Mouse (Mus musculus) erythroid progenitor cell, adult 5-6 weeks (primary cell): ENCODE data around the gene Tmem177. TPM values are rescaled to one million over a fixed set of nuclear protein-coding genes. Genes with fewer than 3 reads are reported as not detected.

Experiments used
- ATAC-seq: replicated peaks from 2 replicates; pipeline ENCODE4 v1.8.0; 2016; ENCODE audit warnings: moderate number of reproducible peaks, mild to moderate bottlenecking, moderate TSS enrichment, inconsistent platforms; ENCODE audit not compliant: poor library complexity, low FRiP score, severe bottlenecking
- total RNA-seq, 2 experiments: library from RNA; stranded (forward) in 1 of 2; stranded (reverse) in 1 of 2; fragments of 150-400 nt in 1 of 2; fragments of 186-747, 209-891 nt in 1 of 2; gene quantifications; 2 replicates each; pipeline versions ENCODE4 v1.2.3 to v1.2.4; 2015 to 2017; ENCODE audit warnings: low replicate concordance in 2 of 2

Tmem177 gene
- 1.3 and 2.9 TPM in 2 replicates for total RNA-seq (2015; ENCODE audit: low replicate concordance)
- total RNA-seq (2017; ENCODE audit: low replicate concordance): 0.53 and 2.7 TPM in 2 replicates

DNA sequence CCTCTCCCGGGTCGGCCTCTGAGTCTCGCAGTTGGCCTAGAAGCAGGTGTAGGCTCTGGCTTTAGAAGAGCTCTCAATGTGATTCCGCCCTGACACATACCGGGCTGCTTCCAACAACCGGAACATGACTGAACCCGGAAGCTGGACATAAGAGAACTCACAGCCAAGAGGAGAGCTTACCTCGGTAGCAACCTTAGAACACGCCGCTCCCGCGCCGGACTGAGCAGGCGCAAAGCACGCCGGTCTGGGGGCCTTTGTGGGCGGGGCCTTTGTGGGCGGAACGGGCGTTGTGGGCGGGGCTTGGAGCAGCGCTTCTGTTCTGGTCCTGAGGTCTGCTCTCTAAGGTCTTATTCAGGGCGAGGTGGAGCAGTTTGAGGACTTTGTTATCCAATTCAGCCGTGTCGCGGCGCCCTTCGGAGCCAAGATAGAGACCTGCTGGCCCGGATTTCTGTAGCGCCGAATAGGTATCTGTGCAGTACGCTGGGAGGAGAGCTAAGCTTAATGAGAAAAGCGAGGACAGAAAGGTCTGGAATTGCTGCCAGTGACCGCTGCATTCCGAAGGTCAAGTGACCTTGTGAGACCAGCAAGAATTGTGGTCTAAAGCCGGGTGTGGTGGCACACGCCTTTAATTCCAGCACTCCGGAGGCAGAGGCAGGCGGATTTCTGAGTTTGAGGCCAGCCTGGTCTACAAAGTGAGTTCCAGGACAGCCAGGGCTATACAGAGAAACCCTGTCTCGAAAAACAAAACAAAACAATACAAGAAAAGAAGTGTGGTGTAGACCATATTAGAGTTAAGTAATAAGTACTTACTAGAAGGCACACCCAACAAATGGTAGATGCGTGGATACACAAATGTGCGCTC lies at the start of gene Tmem177:
TSS of gene Tmem177 (minus strand) at position 256 of the 862 bp plus-strand sequence.
- peak; percentile 96 for ATAC-seq

DNA sequence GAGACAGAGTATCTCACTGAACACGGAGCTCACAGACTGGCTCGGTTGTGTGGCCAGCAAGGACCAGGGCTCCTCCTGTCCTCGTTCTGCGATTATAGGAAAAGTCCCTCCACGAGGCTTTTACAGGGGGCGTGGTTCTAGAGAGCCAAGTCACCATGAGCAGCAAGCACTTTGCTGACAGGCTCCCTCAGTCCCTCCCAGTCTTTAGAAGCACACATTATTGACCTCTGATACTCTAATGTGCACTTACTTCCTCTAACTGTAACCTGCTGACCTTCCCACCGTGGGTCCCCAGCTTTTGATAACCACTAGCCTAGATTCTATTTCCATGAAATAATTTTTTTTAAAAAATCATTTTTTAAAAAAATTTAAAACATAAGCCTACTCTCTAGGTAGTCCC lies 46.9 kb upstream of the Tmem177 start:
- ATAC-seq: no peak

DNA sequence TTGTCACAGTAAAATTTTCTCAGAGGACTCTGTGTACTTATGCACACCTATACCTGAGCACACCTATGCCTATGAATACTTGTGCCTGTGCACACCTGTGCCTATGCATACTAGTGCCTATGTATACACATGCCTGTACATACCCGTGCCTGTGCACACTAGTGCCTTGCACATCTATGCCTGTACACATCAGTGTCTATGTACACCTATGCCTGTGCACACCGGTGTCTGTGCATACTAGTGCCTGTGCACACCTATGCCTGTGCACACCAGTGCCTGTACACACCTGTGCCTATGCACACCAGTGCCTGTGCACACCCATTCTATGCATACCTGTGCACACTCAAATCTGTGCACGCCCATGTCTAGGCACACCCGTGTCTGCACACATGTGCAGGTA lies 46.5 kb upstream of the Tmem177 start:
- ATAC-seq: no peak

DNA sequence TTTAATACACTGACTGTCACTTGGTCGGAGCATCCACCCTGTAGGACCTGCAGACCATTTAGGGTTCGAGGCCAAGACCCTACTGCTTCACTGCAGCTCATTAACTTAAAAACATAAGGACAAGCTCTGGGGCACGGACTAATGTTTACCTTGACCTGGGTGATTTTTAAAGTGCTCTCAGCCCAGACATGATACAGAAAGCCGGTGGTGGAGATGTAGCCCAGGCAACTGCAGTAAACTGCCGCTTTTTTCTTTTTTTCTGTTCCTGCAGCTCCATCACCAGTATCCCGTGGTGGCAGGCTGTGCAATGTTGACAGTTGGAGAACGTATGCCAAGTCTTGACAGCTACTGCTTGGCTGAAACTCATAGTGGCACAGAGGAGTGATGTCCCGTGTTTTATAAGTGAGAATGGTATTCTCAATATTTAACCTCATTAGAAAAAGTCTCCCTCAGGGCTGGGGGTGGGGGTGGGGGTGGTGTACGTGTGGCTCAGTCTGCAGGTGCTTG lies 44.8 kb upstream of the Tmem177 start:
- no peak for ATAC-seq

DNA sequence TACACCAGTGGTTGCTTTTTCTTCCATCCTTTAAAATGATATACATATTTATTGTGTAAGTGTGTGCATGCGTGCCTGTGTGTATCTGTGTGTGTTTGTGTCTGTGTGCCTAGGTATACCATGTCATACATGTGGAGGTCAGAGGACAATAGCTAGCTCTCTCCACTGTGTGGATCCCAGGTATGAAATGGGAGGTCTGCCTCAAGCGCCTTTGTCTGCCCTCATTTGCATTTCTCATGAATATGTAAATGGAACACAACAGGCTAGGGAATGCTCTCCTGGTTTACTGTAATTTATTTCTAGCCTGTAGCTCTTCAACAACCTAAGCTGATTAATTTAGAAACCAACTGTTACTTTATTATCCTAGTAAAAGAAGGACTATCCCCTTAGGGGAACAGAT lies 41.7 kb upstream of the Tmem177 start:
- no peak for ATAC-seq

DNA sequence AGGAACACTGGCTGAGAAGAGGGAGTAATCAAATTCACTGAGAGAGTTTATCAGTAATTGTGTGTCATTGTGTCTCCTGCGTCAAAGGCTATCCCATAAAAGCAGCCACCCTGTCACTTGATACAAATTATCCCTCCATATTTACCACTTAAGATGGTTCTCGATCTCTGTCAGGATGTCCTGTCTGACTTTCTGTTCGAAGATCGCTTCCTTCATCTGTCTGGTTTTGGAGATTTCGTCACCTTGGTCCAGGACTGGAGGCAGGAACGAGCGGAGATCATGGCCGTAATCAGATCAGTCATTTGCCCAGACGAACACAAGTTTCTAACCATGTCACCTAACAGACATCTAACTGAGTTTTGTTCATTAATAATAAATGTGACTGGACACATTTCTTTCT lies 40.4 kb upstream of the Tmem177 start:
- ATAC-seq: no peak

DNA sequence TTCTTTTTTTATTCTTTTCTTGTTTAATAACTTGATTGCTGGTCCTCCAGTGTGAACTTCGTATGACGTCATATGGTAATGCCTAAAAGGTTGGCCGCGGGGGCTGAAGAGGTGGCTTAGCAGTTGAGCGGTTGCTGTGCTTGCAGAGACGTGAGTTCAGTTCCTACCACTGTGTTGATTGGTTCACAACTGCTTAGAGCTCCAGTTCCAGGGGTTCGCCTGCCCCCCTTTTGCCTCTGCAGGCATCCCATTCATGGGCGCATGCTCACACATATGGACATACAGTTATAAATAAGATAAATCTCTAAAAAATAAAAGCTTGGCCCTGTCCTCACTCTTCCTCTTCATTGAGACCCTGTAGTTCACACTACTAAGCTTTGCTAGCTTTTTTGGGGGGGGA lies 37.1 kb upstream of the Tmem177 start:
- no peak for ATAC-seq

DNA sequence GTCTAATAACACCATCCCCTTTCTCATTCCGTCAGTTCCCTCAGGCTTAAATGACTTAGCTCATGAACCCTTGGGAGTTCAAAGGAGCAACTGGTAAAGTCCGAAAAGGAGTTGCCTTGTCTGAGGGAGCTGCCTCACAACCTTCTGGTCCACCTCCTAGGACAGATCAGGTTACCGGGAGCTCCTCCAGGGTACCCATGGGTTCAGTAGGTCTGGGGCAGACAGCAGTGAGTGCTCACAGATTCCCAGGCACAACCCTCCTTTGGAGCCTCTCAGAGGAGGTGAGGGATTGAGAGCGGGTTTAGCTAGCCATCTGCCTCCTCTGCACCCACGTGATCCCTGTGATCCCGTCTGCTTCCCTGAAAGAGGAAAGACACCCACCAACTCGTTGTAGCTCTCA lies 23.9 kb upstream of the Tmem177 start:
- no peak for ATAC-seq

DNA sequence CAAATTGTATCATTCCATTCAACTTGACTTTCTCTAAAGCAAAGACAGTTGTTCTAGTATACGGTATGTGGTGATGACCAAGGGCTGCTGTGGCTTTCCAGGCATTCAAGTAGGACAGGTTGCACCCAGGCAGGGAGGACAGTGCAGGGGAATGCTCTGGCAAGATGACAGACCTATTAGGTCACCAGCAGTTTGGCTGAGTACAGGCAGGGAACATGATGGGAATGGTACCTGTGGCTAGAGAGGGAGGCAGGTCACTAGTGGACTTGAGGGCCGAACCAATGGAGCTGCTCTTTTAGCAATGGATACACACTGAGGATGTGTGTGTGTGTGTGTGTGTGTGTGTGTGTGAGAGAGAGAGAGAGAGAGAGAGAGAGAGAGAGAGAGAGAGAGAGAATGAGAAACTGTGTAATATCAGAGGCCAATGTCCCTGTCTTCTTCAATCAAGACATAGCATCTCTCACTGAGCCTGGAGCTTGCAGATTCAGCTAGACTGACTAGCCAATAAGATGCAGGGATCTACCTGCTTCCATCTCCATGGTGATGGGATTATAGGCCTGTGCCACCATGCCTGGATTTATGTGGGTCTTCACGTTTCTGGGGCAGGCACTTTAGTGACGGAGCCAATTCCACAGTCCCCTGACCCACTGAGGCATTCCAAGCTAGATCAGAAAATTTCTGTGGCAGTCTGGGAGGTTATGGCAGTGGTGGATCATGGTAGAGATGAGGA lies 18.6 kb upstream of the Tmem177 start:
- ATAC-seq: no peak

DNA sequence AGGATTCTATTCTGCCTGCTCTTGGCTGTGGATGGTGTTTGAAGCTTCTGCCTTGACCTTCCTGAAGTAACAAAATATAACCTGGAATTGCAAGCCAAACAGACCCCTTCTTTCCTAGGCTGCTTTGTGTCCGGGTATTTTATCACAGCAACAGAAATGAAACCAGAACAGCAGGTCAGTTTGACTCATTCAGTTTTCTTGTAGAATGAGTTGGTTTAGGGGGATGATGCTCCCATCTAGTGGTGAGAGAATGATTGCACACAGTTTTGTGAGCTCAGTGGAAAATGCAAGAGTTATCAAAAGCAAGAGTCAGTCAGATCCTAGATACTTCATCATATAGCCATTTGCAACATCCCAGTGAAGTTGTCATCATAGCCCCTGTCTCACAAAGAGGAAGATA lies 16.7 kb upstream of the Tmem177 start:
- no peak for ATAC-seq

DNA sequence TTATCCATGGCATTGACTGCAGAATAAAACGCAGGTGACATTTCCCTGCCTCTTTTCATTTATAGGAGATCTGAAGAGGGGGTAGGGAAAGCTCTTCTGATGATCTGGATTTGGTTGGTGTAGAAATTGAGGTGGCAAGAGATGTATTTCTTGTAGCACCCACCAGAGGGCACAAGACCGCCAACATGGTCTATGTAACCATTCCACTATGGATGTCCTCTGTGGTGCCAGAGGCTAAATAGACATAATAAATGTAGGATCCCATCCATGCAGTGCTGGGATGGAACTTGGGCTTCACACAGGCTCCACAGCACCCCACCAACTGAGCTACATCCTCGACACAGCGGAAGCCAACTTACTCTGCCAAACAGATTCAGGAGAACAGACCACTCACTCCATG lies 6.3 kb upstream of the Tmem177 start:
- no peak for ATAC-seq

DNA sequence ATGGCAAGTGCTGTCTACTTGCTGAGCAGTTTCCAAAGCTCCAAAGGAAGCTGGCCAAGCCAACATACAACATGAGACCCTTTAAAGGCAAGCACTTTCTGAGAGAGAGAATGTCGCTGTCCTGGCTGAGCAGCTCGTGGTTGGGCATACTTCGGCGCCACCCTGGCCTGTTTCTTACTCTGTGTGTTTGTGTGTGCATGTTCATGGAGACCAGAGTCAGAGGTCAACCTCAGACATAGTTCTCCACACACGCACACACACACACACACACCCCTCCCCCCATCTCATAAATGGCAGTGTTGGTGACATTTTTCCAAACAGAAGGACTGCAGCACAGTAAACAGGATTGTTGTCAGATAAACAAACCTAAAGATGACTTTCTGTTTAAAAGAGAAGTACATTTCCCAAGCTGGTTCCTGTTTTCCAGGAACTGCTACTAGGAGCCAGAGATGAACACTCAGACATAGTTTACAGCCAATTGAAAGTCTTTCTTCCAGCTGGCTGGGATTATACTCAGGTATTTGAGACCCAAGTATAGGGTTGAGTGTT lies 3.9 kb upstream of the Tmem177 start:
- ATAC-seq: no peak

DNA sequence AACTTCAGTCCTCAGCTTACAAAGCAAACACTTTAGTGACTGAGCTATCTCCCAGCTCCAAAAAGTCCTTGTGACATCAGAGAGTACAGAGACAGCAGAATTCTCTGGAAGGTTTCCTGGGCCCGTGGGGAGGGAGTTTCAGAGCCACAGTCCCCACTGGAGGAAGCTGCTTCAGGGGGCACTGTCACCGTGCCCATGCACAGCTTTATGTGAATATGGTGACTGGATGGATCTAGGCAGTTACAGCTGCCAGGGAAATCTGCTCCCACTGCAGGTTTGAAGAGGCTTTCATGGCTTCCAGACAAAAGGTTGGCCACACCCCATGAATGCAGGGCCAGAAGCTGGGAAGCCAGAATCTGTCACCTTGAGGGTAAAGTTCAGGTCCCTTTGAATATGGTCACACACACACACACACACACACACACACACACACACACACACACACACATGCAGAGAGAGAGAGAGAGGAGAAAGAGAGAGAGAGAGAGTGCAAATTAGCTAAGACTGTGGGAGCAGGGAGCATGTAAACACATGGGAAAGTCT lies 5.7 kb downstream of the Tmem177 start:
- ATAC-seq: no peak

DNA sequence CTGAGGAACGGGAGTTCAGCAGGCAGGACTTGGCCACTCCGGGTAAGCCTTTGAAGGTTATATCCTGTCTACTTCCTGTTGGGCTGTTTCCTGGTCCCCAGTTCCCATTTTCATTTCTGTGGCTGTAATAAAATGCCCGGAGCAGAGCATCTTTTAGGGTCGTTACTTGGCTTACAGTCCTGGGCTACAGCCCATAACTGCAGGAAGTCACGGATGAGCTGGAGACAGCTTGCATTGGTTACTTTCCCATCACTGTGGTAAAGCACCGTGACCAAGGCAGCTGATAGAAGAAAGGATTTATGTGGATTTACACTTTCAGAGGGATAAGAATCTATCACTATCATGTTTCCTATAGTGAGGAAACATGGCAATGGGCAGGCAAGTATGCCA lies 9.8 kb downstream of the Tmem177 start:
- ATAC-seq: no peak

DNA sequence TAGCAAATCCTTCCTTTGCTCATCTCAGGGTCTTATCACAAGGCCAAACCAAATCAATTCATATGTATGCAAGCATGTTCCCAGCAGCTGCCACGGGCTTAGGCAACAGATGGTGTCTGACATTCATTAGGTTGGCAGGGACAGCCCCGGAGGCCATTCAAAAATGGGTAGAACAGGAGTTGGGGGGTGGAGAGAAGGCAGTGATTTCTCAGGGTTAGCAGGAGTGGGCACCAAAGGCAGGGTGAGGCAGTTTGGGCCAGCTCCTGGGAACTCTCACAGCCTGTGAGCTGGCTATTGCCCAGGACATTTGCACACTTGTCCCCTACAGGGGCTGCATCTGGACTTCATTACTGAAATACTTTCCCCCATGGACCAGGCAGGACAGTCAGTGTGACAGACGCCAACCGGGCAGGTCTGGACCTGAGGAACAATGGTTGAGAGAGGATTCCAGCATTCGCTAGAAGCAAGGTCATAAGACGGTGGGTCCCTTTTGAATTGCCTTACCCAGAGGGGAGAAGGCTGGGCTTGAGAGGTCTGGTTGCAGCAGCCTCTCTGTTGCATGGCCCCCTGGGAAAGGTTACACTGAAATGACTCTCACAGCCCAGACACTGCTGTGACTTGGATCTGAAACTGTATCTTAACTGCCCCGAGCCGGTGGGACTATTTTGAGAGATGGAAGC lies 10.3 kb downstream of the Tmem177 start:
- no peak for ATAC-seq

DNA sequence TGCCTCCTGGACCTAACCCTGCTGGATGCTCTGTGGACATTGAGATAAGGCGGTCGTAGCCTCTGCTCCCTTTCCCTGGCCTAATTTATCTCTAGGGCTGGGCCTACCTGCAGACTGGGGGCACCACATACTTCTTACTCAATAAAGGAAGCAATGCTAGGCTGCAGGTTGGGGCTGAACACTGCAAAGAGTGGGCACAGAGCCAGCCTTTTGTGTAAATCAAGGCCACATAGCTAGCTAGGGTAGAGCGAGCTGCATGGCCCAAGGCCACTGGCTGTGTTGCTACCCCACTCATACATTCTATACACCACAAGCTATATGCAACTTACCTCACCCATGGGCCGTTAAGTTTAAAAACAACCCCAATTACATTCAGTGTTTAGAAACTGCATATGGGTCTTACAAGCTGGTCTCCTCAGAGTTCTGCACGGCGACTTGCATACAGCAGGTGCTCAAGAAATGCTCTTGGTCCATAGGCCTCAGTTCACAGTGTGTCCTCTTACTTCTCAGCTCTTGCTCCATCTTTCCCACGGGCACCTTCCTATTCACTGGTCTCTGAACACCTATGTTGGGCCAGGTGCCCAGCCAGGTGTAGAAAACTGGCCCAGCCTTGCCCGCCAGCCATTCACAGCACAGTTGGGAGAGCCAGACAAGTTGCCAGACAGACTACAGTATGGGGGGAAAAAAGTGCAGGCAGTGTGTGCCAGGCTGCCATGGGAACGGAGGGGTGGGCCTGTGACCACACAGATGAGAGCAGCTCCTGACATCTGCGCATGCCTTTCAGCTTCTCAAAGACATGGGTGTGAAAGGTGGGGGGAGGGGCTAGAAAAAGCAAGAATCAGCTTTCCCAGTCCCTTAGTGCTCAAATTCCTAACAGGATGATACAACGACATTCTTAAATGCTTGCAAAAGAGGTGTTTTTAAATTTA lies 13.5 kb downstream of the Tmem177 start:
- no peak for ATAC-seq

DNA sequence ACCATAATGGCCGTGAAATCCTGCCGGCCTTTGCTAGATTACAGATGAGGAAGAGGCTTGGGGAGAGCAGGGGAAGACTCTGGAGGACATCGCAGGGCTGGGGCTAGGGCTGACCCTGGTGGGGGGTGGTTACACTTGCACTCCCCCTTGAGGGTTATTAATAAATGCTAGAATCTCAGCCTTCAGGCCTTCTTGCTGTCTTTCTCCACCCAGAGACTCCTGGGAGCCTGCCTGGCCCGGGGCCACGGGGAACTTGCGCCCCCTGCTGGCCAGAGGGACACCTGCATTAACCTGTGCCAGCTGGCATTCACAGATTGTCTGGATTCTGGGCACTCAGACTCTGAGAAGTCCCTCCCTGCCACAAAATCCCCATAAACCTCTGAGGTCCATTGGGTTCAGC lies 18.1 kb downstream of the Tmem177 start:
- peak; percentile 50 for ATAC-seq

DNA sequence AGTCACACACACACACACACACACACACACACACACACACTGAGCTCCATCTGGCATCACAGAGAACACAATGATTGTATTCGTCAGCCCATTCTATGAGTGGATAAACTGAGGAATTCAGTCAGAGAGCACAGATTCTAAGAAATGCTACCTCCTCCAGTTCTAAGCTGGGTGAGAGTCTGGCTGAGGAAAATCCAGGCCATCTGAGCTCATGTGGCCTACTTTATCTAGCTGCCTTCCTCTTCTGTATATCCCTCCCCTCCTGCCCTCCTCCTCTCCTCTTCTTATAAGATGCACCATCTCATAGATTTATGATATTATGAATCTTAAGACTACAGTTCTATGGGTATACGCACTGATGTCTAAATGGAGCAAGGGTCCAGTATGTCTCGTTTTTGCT lies 19.4 kb downstream of the Tmem177 start:
- ATAC-seq: no peak

DNA sequence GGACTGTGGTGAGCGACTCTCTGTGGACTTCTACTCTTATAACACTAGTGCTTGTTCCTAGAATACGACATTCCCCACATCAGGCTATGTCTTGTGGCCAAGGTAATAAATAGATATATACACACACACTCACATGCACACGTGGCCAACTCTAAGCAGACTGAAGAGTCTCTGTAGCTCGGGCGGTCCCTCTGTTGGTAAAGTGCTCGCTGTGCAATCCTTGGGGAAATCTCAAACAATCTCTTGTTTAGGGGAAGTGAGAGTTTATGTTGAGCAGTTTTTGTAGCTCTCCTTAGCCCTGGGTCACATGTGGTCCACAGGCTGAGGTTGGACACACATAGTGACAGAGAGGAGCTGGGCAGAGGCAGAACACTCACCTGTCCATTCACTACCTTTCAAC lies 20.1 kb downstream of the Tmem177 start:
- ATAC-seq: no peak
